Mouse (Mus musculus) ES-Bruce4 (cell line): ENCODE measurements at regions not wholly inside any gene's neighbourhood (a gene's known extent, or its start where the extent isn't known, plus 50 kb on each side); places are given as distances from the start of the nearest gene placed in this dataset.

Experiments used
- CTCF ChIP-seq: IDR thresholded peaks from one replicate; pipeline ENCODE4 v1.8.1; 2011; ENCODE audit warnings: low read depth, low read length
- EP300 ChIP-seq: IDR thresholded peaks from 2 replicates; pipeline ENCODE4 v1.6.1; 2011; ENCODE audit warnings: low read depth, low read length; ENCODE audit not compliant: insufficient read depth
- POLR2A ChIP-seq: IDR thresholded peaks from one replicate; pipeline ENCODE4 v1.8.1; 2011; ENCODE audit warnings: low read length; ENCODE audit not compliant: insufficient read depth

GRCm38 (mm10) chr10:122563973-122564372 is 114.6 kb upstream of the Ppm1h start:
- TF ChIP-seq POLR2A (no peak), CTCF (no peak), EP300 (no peak)
